Mouse (Mus musculus): ENCODE results near the gene Scgb2b12. TPM values are rescaled to one million over a fixed set of nuclear protein-coding genes. Genes with fewer than 3 reads are reported as not detected.
"Not testable (repeated sequence)": the region's sequence is repeated elsewhere in the genome, so short reads cannot be mapped to it uniquely, and the experiment has no call there.

Gene Scgb2b12
- total RNA-seq (2015; ENCODE audit: low replicate concordance), result not detected in 2 replicates
- not detected in 2 replicates for total RNA-seq (2017; ENCODE audit: low replicate concordance)

DNA sequence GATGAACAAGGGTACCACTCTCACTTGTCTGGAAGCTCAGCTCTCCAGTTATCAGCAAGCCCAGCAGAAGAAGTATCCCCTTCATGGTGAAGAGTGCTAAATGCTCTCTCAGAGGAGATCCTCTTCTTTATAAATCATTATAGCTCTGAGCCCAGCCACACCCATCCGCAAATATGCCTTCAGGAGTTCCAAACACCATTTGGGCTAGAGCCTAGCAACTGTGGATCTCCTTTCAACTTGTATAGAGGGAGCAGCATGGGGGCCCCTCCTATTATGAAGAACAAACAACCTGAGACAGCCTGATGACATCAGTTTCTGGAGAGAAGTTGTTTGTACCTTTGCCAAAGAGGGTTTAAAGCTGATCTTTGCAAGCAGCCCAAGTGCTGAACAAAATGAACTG, at the start of gene Scgb2b12:
Gene Scgb2b12 (minus strand): TSS at position 101 of the 400 bp plus-strand sequence.
- not testable (repeated sequence) for ATAC-seq (replicated peaks; ENCODE audit: low FRiP score, poor library complexity, severe bottlenecking)

DNA sequence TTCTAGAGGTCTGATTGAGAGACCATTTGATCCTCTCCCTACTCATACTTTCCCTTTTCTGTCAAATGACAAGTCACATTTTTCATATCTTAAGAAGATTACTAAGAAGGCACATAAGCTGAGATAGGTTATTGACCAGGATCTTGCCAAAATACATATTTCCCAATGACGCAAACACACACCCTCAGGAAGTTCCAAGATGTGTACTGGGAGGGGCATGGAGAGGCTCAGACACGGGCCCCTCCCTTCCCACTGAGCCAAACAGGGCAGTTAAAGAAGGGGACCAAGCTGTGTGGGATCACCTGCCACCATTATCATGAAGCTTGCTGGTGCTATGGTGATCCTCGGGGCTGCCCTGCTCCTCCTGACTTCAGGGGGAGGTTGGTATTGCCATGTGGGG, 6.8 kb upstream of the Scgb2b12 start, which contains the start of gene Scgb1b12:
Gene Scgb1b12 (plus strand): TSS at position 301 of the 400 bp plus-strand sequence.
- not testable (repeated sequence) for ATAC-seq (replicated peaks; ENCODE audit: low FRiP score, poor library complexity, severe bottlenecking)

Other genes starting within 250 kb of the Scgb2b12 start
- gene Scgb1b10, start 226.4 kb downstream of the Scgb2b12 start, total RNA-seq (2015; ENCODE audit: low replicate concordance), result not detected in 2 replicates
- gene Scgb1b10, start 226.4 kb downstream of the Scgb2b12 start, total RNA-seq (2017; ENCODE audit: low replicate concordance), result not detected in 2 replicates
- not detected in 2 replicates for gene Scgb2b11, start 116.1 kb downstream of the Scgb2b12 start, total RNA-seq (2015; ENCODE audit: low replicate concordance)
- gene Scgb2b11, start 116.1 kb downstream of the Scgb2b12 start, total RNA-seq (2017; ENCODE audit: low replicate concordance), result not detected in 2 replicates
- gene Scgb1b11, start 104.4 kb downstream of the Scgb2b12 start, total RNA-seq (2015; ENCODE audit: low replicate concordance), result not detected in 2 replicates
- gene Scgb1b11, start 104.4 kb downstream of the Scgb2b12 start, total RNA-seq (2017; ENCODE audit: low replicate concordance), result not detected in 2 replicates
- not detected in 2 replicates for gene Scgb1b12, start 6.9 kb upstream of the Scgb2b12 start, total RNA-seq (2015; ENCODE audit: low replicate concordance)
- gene Scgb1b12, start 6.9 kb upstream of the Scgb2b12 start, total RNA-seq (2017; ENCODE audit: low replicate concordance), result not detected in 2 replicates
- gene Scgb1b29, start 114.3 kb upstream of the Scgb2b12 start, total RNA-seq (2015; ENCODE audit: low replicate concordance), result not detected in 2 replicates
- gene Scgb1b29, start 114.3 kb upstream of the Scgb2b12 start, total RNA-seq (2017; ENCODE audit: low replicate concordance), result not detected in 2 replicates

Data from erythroblast, adult 5-6 weeks (primary cell).